Mouse (Mus musculus) kidney, embryonic 16.5 days (tissue): ENCODE data around the gene Myo5a. TPM values are rescaled to one million over a fixed set of nuclear protein-coding genes. Genes with fewer than 3 reads are reported as not detected.

ENCODE experiments used
- ATAC-seq: fragments of 200-750 bp; cut with Nextera tagmentation; 2 replicates; pipeline ENCODE4 v1.8.0; 2017; ENCODE audit warnings: moderate TSS enrichment; ENCODE audit not compliant: low FRiP score, low TSS enrichment
- H3K27ac ChIP-seq: fragments of 300-500 bp; sonication (generic); 2 replicates; pipeline ENCODE4 v1.5.1; 2014; ENCODE audit warnings: low read length
- H3K27me3 ChIP-seq: fragments of 300-500 bp; sonication (generic); 2 replicates; pipeline ENCODE4 v1.6.1; 2014; ENCODE audit warnings: low read length, control low read depth, mixed read lengths; ENCODE audit not compliant: insufficient read depth
- H3K36me3 ChIP-seq: fragments of 300-500 bp; sonication (generic); 2 replicates; pipeline ENCODE4 v1.6.1; 2014; ENCODE audit warnings: low read length, control low read depth, mixed read lengths; ENCODE audit not compliant: insufficient read depth
- H3K4me1 ChIP-seq: fragments of 300-500 bp; sonication (generic); 2 replicates; pipeline ENCODE4 v1.6.1; 2014; ENCODE audit warnings: low read length, control low read depth, mixed read lengths; ENCODE audit not compliant: insufficient read depth
- H3K4me2 ChIP-seq: fragments of 300-500 bp; sonication (generic); replicated peaks from 2 replicates; pipeline ENCODE4 v1.6.1; 2014; ENCODE audit warnings: low read depth, low read length
- H3K4me3 ChIP-seq: fragments of 300-500 bp; sonication (generic); 2 replicates; pipeline ENCODE4 v1.5.1; 2014; ENCODE audit warnings: mild to moderate bottlenecking, low read length
- H3K9ac ChIP-seq: fragments of 300-500 bp; sonication (generic); replicated peaks from 2 replicates; pipeline ENCODE4 v1.6.1; 2014; ENCODE audit warnings: low read length
- H3K9me3 ChIP-seq: fragments of 300-500 bp; sonication (generic); 2 replicates; pipeline ENCODE4 v1.6.1; 2016; ENCODE audit warnings: low read length, control low read depth
- WGBS: fragments of 180-500 bp; shearing (Covaris S2); extraction: QIAGEN DNeasy Blood & Tissue Kit; methylation state at CpG from one replicate; pipeline ENCODE4 v1.1.7; 2014; 5-methylcytosine and 5-hydroxymethylcytosine counted together
- polyA plus RNA-seq: library from polyadenylated mRNA; unstranded; fragments of >200 nt; fragmentation: Nextera tagmentation; extraction: Ambion mirVana; gene quantifications from 2 replicates; pipeline ENCODE4 v1.2.1, GENCODE M21; 2015

The Myo5a gene
- polyA plus RNA-seq, 1 experiment from 2014 or later = 9.8 TPM

DNA sequence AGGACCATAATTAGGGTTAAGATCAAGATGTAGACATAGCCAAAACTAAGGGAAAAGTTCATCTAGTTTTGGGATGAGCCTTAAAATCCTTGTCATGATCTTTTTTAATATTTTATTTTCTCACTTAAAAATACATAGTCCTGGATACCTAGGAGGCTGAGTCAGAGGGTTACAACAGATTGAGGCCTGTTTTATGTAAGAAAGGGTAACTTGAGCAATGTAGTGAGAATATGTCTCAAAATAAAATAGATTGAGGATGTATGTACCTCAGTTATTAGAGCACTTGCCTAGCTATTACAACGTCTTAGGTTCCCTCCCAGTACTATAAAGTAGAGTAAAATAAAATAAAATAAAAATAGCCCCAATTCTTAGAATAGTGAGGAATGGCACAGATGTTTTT lies 21.3 kb downstream of the Myo5a start:
- no peaks in the 10 kb centered on the region for H3K9me3 ChIP-seq
- H3K9ac ChIP-seq = no peak overlapping the region
- 88% methylated on average over 1 of the region's 1 CpGs for WGBS
- no peak for ATAC-seq
- no peaks in the 10 kb centered on the region for H3K27me3 ChIP-seq
- H3K27ac ChIP-seq = no peak overlapping the region
- H3K4me1 ChIP-seq = no peaks in the 10 kb centered on the region
- no peak overlapping the region for H3K4me3 ChIP-seq
- H3K36me3 ChIP-seq = no peaks in the 10 kb centered on the region
- H3K4me2 ChIP-seq = no peak overlapping the region

DNA sequence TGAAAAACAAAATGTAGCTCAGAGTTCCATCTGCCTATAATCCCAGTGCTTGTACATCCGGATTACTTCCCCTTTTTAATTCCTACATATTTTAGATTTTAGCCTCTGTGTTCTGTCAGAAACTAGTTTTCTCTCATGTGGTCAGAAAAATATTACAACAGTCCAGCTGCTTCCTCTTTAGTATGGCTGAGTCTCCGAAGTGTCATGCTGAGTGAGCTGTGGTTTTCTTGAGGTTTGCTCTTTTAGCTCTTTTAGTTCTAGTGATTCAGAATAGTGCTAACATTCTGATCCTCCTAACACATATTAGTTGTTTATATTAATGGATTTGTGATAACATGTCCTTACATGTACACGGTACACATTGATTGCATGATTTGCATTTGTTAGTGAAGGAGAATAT lies 23.9 kb downstream of the Myo5a start:
- H3K27me3 ChIP-seq = no peaks in the 10 kb centered on the region
- ATAC-seq = no peak
- H3K27ac ChIP-seq = no peak overlapping the region

DNA sequence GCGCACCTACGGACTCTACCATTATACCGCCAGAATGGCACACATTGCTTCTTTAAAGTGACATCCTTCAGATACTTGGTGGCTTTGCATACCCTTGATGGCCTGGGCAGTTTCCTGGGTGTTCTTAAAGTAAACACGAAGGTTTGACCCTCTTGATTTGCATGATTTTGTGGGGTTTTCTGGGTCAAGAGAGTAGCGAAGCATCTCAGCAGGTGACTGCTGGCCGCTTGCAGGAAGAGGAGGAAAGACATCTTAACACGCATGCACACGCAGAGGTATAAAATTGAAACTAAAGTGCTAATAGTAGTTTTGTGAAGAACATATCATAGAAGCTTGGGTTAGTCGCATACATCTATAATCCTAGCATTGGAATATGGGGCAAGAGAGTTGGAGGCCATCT lies 28.1 kb downstream of the Myo5a start:
- Histone ChIP-seq H3K27me3 (no peaks in the 10 kb centered on the region), H3K4me3 (no peak overlapping the region), H3K9me3 (no peaks in the 10 kb centered on the region), H3K9ac (no peak overlapping the region), H3K27ac (no peak overlapping the region), H3K4me2 (no peak overlapping the region), H3K4me1 (no peaks in the 10 kb centered on the region), H3K36me3 (no peaks in the 10 kb centered on the region)
- 96% methylated on average over 9 of the region's 9 CpGs for WGBS
- ATAC-seq = no peak

More for the DNA sequence above, 23.9 kb downstream of the Myo5a start:
- Histone ChIP-seq H3K4me2 (no peak overlapping the region), H3K4me1 (no peaks in the 10 kb centered on the region), H3K9me3 (no peaks in the 10 kb centered on the region), H3K36me3 (no peaks in the 10 kb centered on the region), H3K4me3 (no peak overlapping the region), H3K9ac (no peak overlapping the region)
- 66% methylated on average over 3 of the region's 3 CpGs for WGBS

DNA sequence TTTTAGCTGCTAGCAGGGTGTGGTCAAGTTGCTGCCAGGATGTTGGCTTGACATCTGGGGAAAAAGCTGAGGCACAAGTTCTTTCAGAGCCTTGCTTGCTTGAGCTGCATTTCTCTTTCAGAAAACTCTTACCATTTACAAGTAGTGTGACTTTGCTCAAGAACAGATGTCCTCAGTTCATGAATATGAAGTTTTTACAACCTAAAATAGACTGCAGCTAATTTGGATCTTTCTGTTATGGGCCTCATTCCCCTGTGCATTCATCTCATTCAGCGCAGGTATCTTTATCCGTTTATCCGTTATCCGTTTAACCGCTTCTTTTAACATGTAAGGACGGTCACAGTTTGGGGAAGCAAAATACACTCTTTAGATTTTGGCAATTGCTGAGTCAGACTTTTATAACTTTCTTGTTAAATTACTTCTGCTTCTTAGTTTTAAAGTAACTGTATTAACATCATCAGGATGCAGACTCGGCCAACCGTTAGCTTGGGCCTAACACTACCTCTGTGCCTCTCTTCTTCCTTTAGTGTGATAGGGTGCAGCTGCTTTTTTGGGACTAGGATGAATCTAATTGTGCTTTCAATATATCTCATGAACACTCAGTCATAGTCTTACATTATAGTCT lies 29.5 kb downstream of the Myo5a start:
- WGBS = 91% methylated on average over 8 of the region's 8 CpGs
- Histone ChIP-seq H3K9me3 (no peaks in the 10 kb centered on the region), H3K36me3 (no peaks in the 10 kb centered on the region), H3K4me2 (no peak overlapping the region), H3K9ac (no peak overlapping the region), H3K27ac (no peak overlapping the region), H3K4me3 (no peak overlapping the region), H3K4me1 (no peaks in the 10 kb centered on the region), H3K27me3 (no peaks in the 10 kb centered on the region)
- no peak for ATAC-seq

DNA sequence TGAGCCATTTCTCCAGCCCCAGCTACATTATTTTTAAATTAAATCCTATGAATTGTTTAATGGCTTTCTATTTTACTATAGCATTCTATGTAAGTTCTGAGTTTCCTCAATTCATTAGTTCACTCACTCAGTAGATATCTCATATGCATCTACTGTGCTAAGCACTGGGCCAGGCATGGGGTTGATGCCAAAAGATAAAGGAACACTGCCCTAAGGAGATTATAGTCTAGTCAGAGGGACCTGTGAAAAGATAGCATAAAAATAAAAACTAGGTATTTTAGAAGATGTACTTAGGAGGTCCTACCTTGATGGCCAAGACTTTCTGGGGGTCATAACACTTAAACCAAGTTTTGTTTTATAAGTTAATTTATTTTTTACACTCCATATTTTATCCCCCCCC lies 31.3 kb downstream of the Myo5a start:
- H3K27me3 ChIP-seq = no peaks in the 10 kb centered on the region
- no peak overlapping the region for H3K9ac ChIP-seq
- no peak for ATAC-seq
- H3K4me1 ChIP-seq = no peaks in the 10 kb centered on the region
- no peak overlapping the region for H3K4me3 ChIP-seq
- no peaks in the 10 kb centered on the region for H3K36me3 ChIP-seq
- H3K27ac ChIP-seq = no peak overlapping the region
- no peaks in the 10 kb centered on the region for H3K9me3 ChIP-seq
- no peak overlapping the region for H3K4me2 ChIP-seq

DNA sequence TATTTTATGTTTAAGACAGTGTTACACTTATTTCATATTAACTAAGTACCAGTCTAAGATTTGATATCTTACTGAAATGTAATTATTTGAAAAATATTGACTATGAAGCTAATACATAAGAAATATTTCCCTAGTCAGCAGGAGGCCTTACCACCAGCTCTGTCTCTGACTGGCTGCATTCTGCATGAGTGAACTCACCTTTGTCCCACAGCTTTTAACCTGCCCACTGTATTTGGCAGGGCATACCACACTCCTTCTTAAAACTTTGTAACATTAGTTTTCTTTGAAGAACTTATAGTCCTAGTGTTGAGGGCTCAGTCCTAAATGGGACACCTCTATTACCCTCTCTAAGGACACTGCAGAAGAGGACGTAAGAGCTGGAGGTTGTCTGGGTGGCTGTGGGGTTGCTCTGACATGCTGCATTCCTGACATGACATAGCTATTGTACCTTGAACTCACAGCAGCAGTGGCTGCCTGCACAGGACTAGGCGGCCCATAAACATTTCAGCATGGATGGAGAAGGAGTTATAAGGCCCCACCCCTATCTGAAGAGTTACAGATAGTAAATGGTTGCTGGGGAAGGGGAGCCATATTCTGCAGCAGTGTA lies 45.9 kb downstream of the Myo5a start:
- peaks cover 4% of the 10 kb centered on the region; the same call in 1 of the 2 replicates for H3K36me3 ChIP-seq

DNA sequence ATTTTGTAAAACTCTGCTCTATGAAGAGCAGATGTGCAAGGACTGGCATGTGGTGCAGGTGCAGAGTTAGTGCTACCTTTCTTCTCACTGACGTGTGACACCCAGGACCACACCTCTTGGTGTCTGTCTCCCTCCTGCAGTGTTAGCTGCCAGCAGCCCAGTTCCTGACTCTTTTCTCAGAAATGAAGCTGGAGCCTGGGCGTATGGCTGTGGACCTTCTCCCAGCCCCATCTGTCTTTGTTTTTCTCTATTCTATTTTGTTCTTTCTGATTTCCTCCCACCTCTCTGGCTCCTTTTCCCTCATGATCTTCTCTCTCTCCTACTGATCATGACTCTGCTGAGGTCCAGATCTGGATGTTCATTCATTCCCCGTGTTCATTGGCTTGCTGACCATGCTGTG lies 50.3 kb downstream of the Myo5a start:
- Histone ChIP-seq H3K9me3 (no peaks in the 10 kb centered on the region), H3K27me3 (no peaks in the 10 kb centered on the region), H3K27ac (no peak overlapping the region), H3K9ac (no peak overlapping the region), H3K4me2 (no peak overlapping the region), H3K4me1 (no peaks in the 10 kb centered on the region), H3K4me3 (no peak overlapping the region), H3K36me3 (peaks cover 6% of the 10 kb centered on the region; the same call in 1 of the 2 replicates)
- 85% methylated on average over 3 of the region's 3 CpGs for WGBS
- no peak for ATAC-seq

More for the DNA sequence above, 45.9 kb downstream of the Myo5a start:
- H3K27ac ChIP-seq = peak overlapping the region; percentile 19; the same call in 1 of the 2 replicates
- H3K27me3 ChIP-seq = no peaks in the 10 kb centered on the region
- H3K9ac ChIP-seq = no peak overlapping the region
- H3K4me2 ChIP-seq = no peak overlapping the region
- no peak overlapping the region for H3K4me3 ChIP-seq
- H3K4me1 ChIP-seq = no peaks in the 10 kb centered on the region
- WGBS = 60% methylated on average over 2 of the region's 2 CpGs
- no peaks in the 10 kb centered on the region for H3K9me3 ChIP-seq
- ATAC-seq = peak; percentile 88

DNA sequence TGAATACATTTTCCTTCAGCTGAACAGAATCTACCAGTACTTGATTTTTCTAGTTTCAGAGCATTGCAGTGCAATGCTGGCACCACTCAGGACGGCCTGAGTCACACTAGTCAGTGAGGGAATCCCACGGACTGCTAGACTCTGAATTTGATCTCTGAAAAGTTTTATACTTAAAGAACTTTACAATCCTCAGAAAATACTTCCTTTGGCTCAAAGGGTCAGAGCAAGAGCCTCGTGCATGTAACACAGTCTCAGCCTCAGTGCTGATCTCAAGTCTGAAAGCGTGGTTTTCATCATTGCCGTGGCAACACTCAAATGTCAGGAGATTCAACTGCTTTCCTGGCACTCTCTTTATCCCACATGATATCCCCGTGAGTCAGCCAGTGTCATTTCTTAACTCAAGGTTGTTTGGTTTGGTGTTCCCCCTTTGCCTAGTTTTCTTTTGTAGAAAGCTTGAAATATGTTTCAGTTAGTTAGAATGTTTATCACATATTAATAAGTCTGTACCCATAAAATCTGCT lies 53.4 kb downstream of the Myo5a start:
- no peak for ATAC-seq
- no peaks in the 10 kb centered on the region for H3K9me3 ChIP-seq
- 68% methylated on average over 6 of the region's 6 CpGs for WGBS

DNA sequence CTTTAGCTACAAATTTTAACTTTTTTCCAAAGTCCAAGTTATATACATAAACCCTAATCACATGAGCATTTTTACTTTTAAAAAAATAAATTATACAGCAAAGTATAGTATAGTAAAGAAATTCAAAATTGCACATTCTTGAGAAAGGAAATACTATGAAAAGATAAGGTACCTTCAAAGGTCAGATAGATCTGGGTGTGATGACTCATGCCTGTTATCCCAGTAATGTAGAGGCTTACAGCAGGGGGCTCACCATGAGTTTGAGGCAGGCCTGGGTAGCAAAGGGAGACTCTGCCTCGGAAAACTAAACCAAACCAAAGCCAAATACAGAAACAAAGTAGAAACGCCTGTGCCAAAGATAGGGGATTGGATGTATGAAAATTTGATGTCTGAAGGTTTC lies 59.7 kb downstream of the Myo5a start:
- H3K9ac ChIP-seq = no peak overlapping the region
- H3K4me1 ChIP-seq = no peaks in the 10 kb centered on the region
- WGBS = 86% methylated on average over 2 of the region's 2 CpGs
- no peaks in the 10 kb centered on the region for H3K9me3 ChIP-seq
- H3K27me3 ChIP-seq = no peaks in the 10 kb centered on the region
- no peak overlapping the region for H3K27ac ChIP-seq
- H3K4me2 ChIP-seq = no peak overlapping the region
- no peak overlapping the region for H3K4me3 ChIP-seq
- no peaks in the 10 kb centered on the region for H3K36me3 ChIP-seq
- no peak for ATAC-seq

More for the DNA sequence above, 53.4 kb downstream of the Myo5a start:
- Histone ChIP-seq H3K27me3 (no peaks in the 10 kb centered on the region), H3K27ac (no peak overlapping the region), H3K36me3 (peaks cover 6% of the 10 kb centered on the region; the same call in 1 of the 2 replicates), H3K4me1 (no peaks in the 10 kb centered on the region), H3K4me3 (no peak overlapping the region), H3K4me2 (no peak overlapping the region), H3K9ac (no peak overlapping the region)

DNA sequence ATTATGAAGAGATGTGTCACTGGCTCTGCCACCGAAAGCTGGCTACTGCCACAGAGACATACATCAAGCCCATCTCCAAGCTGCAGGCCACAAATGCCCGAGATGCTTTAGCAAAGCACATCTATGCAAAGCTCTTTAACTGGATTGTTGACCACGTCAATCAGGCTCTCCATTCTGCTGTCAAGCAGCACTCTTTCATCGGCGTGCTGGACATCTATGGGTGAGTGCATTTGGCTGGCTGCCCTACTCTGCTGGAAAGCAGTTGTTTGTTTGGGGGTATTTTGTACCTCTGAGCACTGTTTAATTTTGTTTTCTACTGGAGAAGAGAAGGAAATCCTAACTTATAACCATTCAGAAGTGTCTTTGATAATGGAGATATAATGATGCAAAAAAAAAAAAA lies 76.1 kb downstream of the Myo5a start:
- no peak for ATAC-seq
- 69% methylated on average over 5 of the region's 5 CpGs for WGBS
- H3K9ac ChIP-seq = no peak overlapping the region
- H3K27ac ChIP-seq = no peak overlapping the region
- H3K9me3 ChIP-seq = no peaks in the 10 kb centered on the region
- no peaks in the 10 kb centered on the region for H3K4me1 ChIP-seq
- H3K36me3 ChIP-seq = peaks cover 10% of the 10 kb centered on the region; the same call in 1 of the 2 replicates
- H3K4me2 ChIP-seq = no peak overlapping the region
- no peak overlapping the region for H3K4me3 ChIP-seq
- no peaks in the 10 kb centered on the region for H3K27me3 ChIP-seq
